Mouse (Mus musculus): ENCODE data around the gene Cnfn.

- TF ChIP-seq CTCF (IDR thresholded peaks at IDR 0.05; ENCODE audit: low read depth, low read length) (no peak), POLR2A (IDR thresholded peaks at IDR 0.05; ENCODE audit: extremely low read depth, insufficient read depth, low read length) (no peak)
Observed at GRCm38 (mm10) chr7:25396621-25397020, 27.1 kb upstream of the Cnfn start.
